Mouse (Mus musculus) urinary bladder, postnatal 25 days (tissue): ENCODE results near the gene Usp12.
A peak's percentile ranks its signal among the peaks of the same experiment; 100 is the strongest.

Source experiments
- DNase-seq: peaks from one replicate; pipeline ENCODE4 v3.0.0; 2022; ENCODE audit warnings: low spot score

The Usp12 gene

GRCm38 (mm10) chr5:146794853-146795252, at the start of gene Usp12:
TSS of gene Usp12 (minus strand) at chr5:146795006.
- DNase-seq = peak; percentile 99

GRCm38 (mm10) chr5:146844301-146844941, 49.6 kb upstream of the Usp12 start:
- DNase-seq = no peak

GRCm38 (mm10) chr5:146841996-146842395, 47.2 kb upstream of the Usp12 start:
- DNase-seq = no peak

- no peak for DNase-seq
Measured at GRCm38 (mm10) chr5:146841301-146841700, 46.5 kb upstream of the Usp12 start.

- no peak for DNase-seq
Measured at GRCm38 (mm10) chr5:146840422-146840821, 45.6 kb upstream of the Usp12 start.

- no peak for DNase-seq
Measured at GRCm38 (mm10) chr5:146839760-146840159, 45.0 kb upstream of the Usp12 start.

GRCm38 (mm10) chr5:146838836-146839648, 44.2 kb upstream of the Usp12 start:
- no peak for DNase-seq

- no peak for DNase-seq
Measured at GRCm38 (mm10) chr5:146837967-146838720, 43.3 kb upstream of the Usp12 start.

- DNase-seq = no peak
Measured at GRCm38 (mm10) chr5:146834959-146835358, 40.2 kb upstream of the Usp12 start.

- no peak for DNase-seq
Measured at GRCm38 (mm10) chr5:146833673-146834201, 38.9 kb upstream of the Usp12 start.

- peak; percentile 91 for DNase-seq
Measured at GRCm38 (mm10) chr5:146832769-146833448, 38.1 kb upstream of the Usp12 start, which contains the start of gene Rpl21. TSS of gene Rpl21 (plus strand) at chr5:146832890.

- DNase-seq = no peak
Measured at GRCm38 (mm10) chr5:146832435-146832768, 37.6 kb upstream of the Usp12 start.

- no peak for DNase-seq
Measured at GRCm38 (mm10) chr5:146829528-146829927, 34.7 kb upstream of the Usp12 start.

GRCm38 (mm10) chr5:146823005-146823404, 28.2 kb upstream of the Usp12 start:
- no peak for DNase-seq

GRCm38 (mm10) chr5:146818906-146819623, 24.3 kb upstream of the Usp12 start:
- DNase-seq = no peak

GRCm38 (mm10) chr5:146817583-146817982, 22.8 kb upstream of the Usp12 start:
- DNase-seq = no peak

- no peak for DNase-seq
Measured at GRCm38 (mm10) chr5:146815394-146815793, 20.6 kb upstream of the Usp12 start.

GRCm38 (mm10) chr5:146813421-146813820, 18.6 kb upstream of the Usp12 start:
- DNase-seq = no peak

GRCm38 (mm10) chr5:146812866-146813265, 18.1 kb upstream of the Usp12 start:
- no peak for DNase-seq

- DNase-seq = no peak
Measured at GRCm38 (mm10) chr5:146809951-146810350, 15.1 kb upstream of the Usp12 start.

- DNase-seq = no peak
Measured at GRCm38 (mm10) chr5:146806004-146806430, 11.2 kb upstream of the Usp12 start.
